Mouse (Mus musculus) megakaryocyte, adult 5-6 weeks (primary cell): Measurements from ENCODE around the gene Gm2431. TPM values are rescaled to one million over a fixed set of nuclear protein-coding genes. Genes with fewer than 3 reads are reported as not detected.
A peak's percentile ranks its signal among the peaks of the same experiment; 100 is the strongest.
"Not testable (repeated sequence)": the region's sequence is repeated elsewhere in the genome, so short reads cannot be mapped to it uniquely, and the experiment has no call there.

ENCODE experiments used
- ATAC-seq: 2 replicates; pipeline ENCODE4 v1.8.0; 2016; ENCODE audit warnings: mild to moderate bottlenecking, inconsistent platforms; ENCODE audit not compliant: poor library complexity, severe bottlenecking
- total RNA-seq, 2 experiments: library from RNA; stranded (forward) in 1 of 2; stranded (reverse) in 1 of 2; fragments of 153-499, 151-499 nt in 1 of 2; fragments of 221-1000, 200-1000 nt in 1 of 2; gene quantifications; 2 replicates each; pipeline versions ENCODE4 v1.2.3 to v1.2.4; 2015 to 2017

Gm2431 gene
- not detected in 2 replicates for total RNA-seq (2015)
- total RNA-seq (2017): not detected in 2 replicates

- ATAC-seq: not testable (repeated sequence)
Observed at GRCm38 (mm10) chr7:142258254-142258653, at the start of gene Gm2431. Gene Gm2431 (minus strand): TSS chr7:142258354.

- ATAC-seq: not testable (repeated sequence)
Observed at GRCm38 (mm10) chr7:142303929-142304328, 45.8 kb upstream of the Gm2431 start.

GRCm38 (mm10) chr7:142303249-142303648, 45.1 kb upstream of the Gm2431 start, which contains the start of gene Krtap5-4:
Gene Krtap5-4 (plus strand): TSS chr7:142303549.
- no peak for ATAC-seq

DNA sequence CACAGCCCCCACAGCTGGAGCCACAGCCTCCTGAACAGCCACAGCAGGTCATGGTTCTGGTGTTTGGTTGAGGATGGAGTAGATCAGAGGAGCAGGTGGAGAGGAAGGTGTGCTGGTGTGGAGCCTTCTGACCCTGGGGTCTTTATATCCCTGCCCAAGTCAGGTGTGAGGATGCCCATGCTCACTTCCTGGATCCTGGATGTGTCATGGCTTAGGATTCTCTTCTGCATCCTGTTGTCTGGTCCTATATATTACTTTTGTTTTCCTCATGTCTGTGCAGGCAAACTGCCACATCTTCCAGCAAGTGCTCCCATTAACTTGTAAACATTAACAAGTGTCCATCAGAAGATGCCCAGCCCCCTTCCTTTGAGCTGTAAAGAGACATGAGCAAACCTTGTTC, 38.9 kb upstream of the Gm2431 start, which contains the start of gene Krtap5-1:
Gene Krtap5-1 (minus strand): TSS at position 101 of the 400 bp plus-strand sequence.
- ATAC-seq: not testable (repeated sequence)

DNA sequence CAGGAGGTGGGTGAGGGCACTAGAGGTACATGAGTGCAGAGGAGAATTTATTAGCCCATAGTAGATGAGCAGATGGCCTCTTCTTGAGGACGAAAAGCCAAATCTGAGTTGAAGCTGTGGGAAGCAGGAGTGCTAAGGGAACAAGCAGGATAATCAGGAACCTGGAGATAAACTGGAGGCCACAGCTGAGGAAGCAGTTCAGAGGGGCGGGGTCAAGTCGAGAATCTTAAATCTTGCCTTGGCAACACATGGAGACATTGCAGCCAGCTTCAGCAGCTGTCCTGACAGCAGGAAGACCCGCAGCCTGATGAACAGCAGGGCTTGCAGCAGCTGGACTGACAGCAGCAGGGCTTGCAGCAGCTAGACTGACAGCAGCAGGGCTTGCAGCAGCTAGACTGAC, 38.0 kb upstream of the Gm2431 start:
- ATAC-seq: not testable (repeated sequence)

GRCm38 (mm10) chr7:142295418-142295817, 37.3 kb upstream of the Gm2431 start:
- no peak for ATAC-seq

GRCm38 (mm10) chr7:142293851-142294250, 35.7 kb upstream of the Gm2431 start:
- peak; percentile 93 for ATAC-seq

DNA sequence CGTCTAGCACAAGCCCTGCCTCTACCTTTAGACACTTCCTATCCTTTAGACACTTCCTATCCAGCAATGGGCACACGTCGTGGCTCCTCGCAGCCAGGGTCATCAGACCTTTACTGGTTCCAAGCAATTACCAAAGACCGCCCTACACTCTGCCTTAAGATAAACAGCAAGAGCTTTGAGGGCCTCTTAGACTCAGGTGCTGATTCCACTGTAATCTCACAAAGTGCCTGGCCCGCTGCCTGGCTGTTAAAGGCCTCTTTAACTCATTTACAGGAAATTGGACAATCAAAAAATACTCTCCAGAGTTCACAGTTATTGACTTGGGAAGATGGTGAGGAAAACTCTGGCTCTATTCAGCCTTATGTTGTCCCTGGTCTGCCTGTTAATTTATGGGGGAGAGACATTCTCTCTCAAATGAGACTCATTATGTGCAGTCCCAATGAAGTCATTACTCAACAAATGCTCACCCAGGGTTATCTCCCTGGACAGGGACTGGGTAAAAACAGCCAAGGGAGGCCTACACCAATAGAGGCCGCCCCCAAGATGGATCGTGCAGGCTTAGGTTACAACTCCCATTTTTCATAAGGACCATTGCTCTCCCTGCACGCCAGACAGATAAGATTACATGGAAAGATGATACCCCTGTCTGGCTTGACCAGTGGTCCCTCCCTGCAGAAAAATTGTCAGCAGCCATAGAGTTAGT, 27.9 kb upstream of the Gm2431 start:
- ATAC-seq: not testable (repeated sequence)

- no peak for ATAC-seq
Observed at GRCm38 (mm10) chr7:142285130-142285835, 27.1 kb upstream of the Gm2431 start.

- peak; percentile 76 for ATAC-seq
Observed at GRCm38 (mm10) chr7:142284615-142285080, 26.5 kb upstream of the Gm2431 start.

GRCm38 (mm10) chr7:142284023-142284591, 26.0 kb upstream of the Gm2431 start:
- peak; percentile 82 for ATAC-seq

- ATAC-seq: not testable (repeated sequence)
Observed at GRCm38 (mm10) chr7:142282847-142283246, 24.7 kb upstream of the Gm2431 start.

GRCm38 (mm10) chr7:142279291-142279690, 21.1 kb upstream of the Gm2431 start:
- ATAC-seq: not testable (repeated sequence)

DNA sequence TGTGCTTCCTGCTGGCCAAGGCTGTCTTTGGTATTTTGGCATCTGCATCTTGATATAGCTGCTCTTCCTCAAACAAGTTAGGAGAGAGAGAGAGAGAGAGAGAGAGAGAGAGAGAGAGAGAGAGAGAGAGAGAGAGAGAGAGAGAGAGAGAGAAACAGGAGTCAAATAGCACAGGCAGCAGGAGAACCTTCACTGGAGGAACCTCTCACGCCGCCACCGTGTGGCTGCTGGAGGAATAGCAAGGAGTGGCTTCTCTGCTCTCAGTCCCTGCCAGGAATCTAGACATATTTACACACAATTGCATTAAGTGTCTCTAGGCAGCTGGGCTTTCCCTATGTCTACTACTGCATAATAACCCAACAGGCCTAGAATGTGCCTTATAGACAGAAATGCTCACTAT, 20.0 kb upstream of the Gm2431 start:
- peak; percentile 95 for ATAC-seq

- not testable (repeated sequence) for ATAC-seq
Observed at GRCm38 (mm10) chr7:142274263-142274662, 16.1 kb upstream of the Gm2431 start, which contains the start of gene Gm4559. Gene Gm4559 (minus strand): TSS chr7:142274363.

DNA sequence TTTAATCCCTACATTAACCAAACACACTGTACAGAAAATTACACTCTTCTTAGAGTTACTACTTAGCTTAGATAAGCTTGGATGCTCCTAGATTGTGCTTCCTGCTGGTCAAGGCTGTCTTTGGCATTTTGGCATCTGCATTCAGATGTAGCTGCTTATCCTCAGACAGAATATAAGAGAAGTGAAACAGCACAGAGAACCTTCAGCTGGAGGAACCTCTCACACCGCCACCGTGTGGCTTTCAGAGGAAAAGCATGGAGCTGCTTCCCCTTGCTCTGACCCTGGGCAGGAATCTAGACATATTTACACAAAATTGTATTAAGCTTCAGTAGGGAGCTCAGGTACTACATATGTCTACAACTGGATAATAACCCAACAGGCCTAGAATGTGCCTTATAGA, 2.6 kb downstream of the Gm2431 start:
- peak; percentile 95 for ATAC-seq

GRCm38 (mm10) chr7:142249824-142250223, 8.3 kb downstream of the Gm2431 start:
- ATAC-seq: no peak

DNA sequence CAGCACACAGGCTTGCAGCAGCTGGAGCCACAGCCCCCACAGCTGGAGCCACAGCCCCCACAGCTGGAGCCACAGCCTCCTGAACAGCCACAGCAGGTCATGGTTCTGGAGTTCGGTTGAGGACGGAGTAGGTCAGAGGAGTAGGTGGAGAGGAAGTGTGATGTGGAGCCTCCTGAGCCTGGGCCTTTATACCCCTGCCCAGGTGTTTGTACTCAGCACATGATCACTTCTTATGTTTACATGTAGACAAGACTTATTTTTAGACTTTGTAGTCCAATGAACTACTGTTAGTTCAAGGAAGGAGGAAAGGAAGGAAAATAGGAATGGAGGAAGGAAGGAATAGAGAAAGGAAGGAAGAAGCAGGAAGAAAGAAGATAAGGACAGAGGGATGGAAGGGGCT, 17.2 kb downstream of the Gm2431 start, which contains the start of gene Gm40460:
Gene Gm40460 (minus strand): TSS at position 101 of the 400 bp plus-strand sequence.
- ATAC-seq: no peak

GRCm38 (mm10) chr7:142231540-142231939, 26.6 kb downstream of the Gm2431 start:
- no peak for ATAC-seq

- not testable (repeated sequence) for ATAC-seq
Observed at GRCm38 (mm10) chr7:142229871-142230270, 28.3 kb downstream of the Gm2431 start, which contains the start of gene Krtap5-5. Gene Krtap5-5 (minus strand): TSS chr7:142229971.

GRCm38 (mm10) chr7:142224518-142224917, 33.6 kb downstream of the Gm2431 start:
- no peak for ATAC-seq
